Mouse (Mus musculus) frontal cortex, postnatal 25 days (tissue): Measurements from ENCODE around the gene Glis3.

ENCODE experiments used
- DNase-seq, 2 experiments: peaks; one replicate each; pipeline ENCODE4 v3.0.0; 2022; ENCODE audit warnings: low spot score in 2 of 2

The Glis3 gene

DNA sequence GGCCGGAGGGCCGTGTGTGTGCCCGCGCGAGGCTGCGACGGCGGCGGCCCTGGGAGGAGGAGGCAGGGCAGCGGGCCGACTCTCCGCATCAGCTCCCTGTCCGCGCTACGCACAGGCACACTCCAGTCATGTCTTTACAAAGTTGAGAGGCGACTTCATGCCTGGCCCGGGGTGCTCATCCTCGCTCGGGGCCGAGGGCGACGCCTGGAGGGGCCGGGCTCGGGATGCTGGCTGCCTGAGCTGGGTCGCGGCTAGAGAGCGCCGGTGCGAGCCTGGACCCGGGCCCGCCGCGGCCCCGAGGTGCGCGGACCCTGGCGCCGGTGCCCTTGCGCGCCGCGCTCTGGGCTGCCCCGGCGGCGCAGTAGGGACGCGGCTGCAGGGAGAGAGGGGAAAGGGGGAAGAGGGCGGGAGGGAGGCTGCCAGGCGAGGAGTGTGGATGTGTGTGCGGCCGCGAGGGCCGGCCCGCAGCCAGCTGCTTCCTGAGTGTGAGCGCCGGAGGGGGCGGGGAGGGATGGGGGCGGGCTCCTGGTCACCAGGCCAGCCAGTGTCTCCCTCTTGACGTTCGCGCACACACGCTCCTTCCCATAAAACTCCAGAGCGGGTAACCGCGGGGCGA is at the start of gene Glis3:
Gene Glis3 (minus strand): TSS at position 302 of the 616 bp plus-strand sequence.
- DNase-seq, result no peak

DNA sequence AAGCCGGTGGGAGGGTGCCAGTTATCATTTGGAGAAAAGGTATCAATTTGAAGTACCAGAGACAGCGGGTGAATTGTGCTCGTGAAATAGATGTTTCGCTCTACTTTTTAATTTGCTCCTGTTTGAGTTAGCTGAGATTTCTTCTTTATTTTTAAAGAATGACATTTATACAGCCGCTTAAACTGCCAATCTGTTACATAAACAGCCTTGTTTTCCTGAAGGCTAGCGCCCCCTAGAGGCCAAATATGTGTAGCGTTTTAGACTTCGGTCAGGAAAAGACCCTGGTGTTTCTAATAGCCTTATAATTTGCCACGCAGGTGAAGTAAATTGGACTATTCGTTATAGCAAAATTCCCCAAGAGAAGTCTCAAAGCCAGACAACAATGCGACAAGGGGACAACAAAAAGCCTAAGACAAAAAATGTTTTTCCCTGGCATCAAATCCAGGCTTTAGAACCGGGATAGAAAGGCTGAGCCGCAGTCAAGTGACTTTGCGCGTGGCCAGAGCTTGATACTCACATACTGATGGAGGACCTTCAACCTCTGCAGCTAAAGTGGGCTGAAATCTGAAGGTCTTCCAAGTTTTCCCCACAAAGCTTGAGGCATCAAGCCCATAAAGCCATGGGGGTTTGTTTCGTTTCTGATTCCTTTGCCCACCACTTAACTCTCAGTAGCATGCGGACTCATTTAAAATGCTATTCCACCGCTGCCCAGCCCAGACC is 46.4 kb upstream of the Glis3 start:
- DNase-seq, result peak; percentile 41 to 75

DNA sequence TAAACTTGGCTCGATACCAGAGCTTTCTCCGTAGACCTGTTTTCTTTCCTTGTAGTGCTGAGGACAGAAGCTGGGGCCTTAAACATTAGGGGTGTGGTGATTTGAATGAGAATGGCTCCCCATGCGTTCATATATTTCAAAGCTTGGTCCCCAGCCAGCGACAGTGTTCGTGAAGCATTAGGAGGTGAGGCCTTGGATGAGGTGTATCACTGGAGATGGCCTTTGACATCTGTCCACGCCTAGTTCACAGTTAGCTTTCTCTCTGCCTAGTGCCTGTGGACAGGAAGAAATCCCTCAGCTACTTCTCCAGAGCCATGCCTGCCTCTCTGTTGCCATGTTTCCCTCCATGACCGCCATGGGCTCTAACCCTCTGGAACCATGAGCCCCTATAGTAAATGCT is 44.8 kb upstream of the Glis3 start:
- no peak for DNase-seq

DNA sequence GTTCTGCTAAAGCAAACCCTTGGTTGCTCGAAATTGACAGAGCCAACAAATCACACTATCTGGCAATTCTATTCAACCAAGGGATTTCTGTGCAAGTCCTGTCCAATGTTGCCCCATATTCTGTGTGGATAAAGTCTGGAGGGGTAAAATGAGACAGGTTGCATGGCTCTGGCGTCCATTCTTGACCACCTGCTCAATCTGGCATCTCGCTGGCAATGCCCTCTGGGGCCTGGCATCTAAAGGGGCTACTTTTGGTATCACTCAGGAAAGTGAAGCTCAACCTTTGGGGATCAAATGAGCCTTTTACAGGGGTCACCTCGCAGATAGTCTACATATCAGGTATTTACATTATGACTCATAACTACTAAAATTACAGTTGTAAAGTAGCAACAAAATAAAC is 42.7 kb upstream of the Glis3 start:
- DNase-seq, result no peak

DNA sequence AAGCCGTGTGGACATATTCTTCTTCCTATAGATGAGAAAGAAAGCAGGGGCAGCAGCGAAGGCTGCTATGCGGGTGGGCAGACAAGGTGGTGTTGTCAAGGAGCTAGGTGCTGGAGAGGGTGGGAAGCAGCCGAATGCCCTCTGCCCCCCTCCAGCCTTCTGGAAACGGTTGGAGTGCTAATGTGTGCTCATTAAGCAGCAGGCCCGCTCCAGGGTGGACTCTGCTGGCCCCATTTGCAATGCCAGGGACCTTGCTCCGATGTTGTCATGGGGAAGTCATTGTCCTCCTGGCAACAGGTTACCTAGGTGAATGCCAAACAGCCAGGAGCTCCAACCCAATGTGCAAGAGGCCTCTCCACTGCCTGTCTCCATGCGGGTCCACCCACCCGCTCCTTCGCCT is 42.0 kb upstream of the Glis3 start:
- DNase-seq, result no peak

DNA sequence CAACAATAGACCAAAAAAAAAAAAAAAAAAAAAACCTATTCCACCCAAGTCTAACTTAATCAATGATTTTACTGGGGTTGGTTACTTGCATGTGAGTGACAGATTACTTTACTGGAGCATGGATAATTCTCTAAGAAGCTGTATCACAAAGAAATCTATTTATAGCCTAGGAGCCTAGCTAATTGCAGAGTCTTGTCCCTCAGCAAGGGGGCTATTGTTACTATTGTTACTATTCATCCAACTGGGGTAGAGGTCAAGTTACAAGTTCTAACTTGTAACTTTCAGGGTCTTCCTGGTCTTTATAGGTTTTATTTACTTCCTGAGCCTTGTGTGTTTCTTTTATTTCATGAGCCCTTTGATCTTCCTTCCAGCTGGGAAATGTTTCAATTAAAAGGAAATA is 40.1 kb upstream of the Glis3 start:
- no peak for DNase-seq

DNA sequence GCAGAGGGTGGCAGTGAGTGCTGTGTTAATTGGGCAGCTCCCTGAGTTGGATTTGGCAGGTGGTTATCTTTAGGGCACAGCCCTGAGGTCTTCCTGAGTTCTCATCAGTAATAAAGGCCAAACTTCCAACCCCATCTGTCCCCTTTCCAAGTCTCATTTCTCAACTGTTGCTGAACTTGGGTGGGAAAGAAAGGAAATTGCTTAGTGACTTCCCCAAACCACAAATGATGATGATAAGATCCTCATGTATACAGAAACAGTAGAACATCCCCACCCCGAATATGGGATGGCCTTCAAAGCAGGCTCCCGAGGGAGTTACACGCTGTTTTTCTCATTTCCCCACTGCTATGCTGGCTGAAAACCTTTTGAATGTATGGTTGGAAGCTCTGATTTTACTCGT is 34.8 kb upstream of the Glis3 start:
- DNase-seq, result no peak

DNA sequence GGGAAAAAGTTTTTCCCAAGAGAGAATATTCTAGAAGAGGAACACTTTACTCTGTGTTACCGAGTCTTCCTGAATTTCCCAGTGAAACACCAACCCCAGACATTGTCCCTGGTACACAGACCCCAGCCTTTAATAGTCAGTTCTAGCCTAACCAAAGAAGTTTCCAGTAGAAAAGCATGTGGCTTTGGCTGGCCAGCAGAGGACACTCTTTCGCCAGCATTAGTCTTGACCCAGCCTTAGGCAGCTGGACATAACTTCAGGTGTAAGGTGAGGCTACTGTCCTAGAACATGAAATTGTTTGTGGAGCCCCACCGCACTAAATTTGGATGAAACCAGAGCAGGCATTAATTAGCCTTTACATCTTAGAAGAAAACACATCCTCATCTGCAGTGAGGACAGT is 17.8 kb upstream of the Glis3 start:
- no peak for DNase-seq

DNA sequence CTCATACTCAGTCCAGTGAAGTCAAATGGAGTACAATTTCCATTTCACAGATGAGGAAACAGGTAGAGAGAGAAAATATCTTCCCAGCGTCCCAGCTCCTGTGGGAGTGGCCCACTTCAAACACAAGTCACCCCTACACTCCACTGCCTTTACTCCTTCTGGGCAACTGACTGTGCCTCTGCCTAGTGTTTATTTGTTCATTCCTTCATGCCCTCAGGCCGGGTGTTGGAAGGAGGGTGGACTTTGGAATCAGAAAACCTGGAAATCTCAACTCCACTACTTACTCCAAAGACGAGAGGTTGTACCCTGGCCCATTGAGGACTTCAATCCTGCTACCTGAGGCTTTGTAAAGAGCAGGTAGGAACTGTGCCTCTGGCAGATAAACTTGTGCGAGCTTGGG is 6.5 kb upstream of the Glis3 start:
- no peak for DNase-seq

DNA sequence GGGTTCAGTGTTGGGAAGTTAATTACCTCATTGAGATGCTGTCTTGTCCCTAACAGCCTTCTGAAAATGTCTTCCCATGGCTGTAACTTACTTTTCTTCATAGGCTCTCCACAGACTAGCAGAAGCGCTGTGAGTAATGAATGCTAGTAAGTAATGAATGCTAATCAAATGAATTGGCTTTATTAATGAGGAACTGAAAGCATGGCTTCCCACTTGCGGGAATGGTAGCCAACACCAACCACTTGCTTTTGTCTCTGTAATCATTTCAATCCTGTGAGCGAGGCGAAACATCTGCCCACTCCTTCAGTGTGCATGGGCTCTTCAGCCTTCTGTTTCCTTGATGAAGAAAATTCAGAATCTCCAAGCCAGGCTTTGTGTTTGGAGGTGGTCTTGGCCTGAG is 5.6 kb upstream of the Glis3 start:
- DNase-seq, result no peak

DNA sequence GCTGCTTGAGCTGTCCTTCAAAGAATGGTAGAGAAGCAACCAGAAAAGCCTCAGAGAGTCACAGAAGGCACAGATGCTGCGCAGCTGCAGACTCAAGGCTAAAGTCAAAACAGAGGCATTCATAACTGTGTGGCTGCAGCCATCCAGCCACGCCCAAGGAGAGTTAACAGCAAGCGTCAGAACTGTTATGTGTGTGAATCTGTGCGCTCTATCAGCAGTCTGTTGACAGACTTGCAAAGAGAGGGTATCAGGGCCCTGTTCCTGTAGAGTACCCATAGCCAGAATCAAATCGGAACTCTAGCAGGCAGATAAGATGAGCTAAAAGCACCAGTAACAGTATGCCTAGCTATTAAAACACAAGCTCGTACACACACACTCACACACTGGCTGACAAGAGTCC is 4.5 kb upstream of the Glis3 start:
- no peak for DNase-seq

DNA sequence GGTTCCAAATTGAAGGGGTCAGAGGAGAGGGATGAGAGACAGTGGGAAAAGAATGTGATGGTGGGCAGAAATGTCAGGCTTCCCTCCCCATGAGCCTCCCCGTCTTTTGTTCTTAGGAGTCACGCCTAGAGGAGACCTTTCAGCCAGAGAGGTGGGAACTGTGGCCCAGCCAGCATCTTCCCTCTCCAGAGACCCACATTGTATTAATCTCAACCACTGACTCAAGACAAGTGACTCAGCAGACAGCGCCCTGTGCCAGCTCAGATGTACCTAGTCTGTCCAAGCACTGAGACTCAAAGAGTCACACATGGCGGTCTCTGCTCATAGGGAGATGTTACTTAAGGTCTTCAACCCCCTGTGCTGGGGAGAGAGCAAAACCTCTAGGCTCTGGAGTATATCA is 3.5 kb upstream of the Glis3 start:
- DNase-seq, result no peak

DNA sequence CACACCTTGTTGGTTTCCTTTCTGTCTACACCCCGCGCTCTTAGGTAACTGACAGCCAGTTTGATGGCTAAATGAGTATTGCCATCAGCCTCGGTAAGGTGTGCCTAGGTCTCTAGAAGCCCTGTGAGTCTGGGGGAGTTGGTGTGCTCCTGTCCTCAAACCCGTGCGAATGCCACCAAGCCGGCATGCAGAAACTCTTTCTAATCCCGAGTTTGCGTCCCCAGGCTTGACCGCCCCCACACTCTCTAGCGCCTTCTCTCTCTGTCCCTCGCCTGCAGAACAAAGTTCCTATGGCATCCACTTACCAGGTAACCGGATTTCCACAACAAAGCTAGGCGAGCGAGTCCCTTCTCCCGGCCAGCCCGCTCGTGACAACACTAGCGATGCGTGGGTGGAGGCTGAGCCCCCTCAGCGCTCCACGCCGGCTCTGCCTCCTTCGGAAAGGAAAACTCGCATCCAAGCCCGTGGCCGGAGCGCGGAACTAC is 544 bp downstream of the Glis3 start:
- no peak for DNase-seq

DNA sequence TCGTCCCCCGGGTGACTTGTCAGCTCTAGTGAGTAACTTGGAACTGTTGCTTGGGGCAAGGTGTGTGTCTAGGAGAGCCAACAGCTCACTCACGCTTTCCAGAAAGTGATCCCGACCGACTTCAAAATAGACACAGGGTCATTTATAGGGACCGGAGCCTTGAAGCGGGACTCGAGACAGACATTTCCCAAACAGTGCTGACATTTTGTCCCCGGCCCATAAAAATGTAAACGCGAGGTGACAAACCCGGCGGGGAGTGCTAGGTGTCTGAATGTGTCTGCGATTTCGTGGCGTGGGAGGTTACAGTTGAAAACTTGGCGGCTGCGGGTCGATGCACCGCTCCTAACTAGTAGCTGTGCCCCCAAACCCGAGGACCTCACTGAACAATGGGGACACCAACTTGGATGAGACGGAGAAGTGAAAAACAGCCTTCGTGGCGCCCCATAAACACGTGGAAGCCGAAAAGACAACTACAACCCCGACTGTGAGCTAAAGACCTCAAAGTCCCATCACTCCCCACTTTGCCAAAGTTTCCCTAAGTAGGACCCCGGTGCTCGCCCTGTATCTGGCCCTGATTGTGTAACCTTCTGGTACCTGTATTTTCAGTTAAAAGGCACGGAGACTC is 1.1 kb downstream of the Glis3 start:
- no peak for DNase-seq

DNA sequence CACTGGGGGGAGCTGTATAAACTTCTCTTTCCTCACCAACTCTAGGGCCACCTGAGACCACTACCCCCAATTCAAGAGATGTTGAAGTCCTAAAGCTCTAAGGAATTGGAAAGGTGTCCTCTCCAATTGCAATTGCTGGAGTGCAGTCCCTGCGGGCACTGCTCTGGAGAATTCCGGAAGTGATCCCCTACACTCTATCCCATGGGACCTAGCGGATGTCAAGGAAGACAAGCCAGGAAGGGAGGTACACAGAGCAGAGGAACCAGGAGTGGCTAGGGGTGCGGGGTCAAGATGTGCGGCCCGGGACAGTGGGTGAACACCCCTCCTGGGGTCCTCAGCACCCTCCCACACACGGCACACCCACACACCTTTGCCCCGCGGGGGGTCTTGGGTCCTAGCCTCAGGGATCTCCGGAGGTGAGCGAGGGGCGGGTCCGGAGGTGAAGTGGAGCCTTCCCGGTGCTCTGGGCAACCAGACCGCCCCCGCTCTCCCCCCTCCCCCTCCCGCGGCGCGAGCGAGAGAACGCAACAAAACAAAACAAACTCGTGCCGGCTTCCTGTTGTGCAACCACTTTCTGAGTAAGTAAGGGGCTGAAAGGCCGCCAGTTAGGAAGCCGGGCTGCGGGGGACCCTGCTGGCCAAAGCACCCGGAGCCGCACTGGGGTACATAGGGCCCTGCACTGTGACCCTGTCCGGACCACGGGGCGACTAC is 2.0 kb downstream of the Glis3 start:
- no peak for DNase-seq

DNA sequence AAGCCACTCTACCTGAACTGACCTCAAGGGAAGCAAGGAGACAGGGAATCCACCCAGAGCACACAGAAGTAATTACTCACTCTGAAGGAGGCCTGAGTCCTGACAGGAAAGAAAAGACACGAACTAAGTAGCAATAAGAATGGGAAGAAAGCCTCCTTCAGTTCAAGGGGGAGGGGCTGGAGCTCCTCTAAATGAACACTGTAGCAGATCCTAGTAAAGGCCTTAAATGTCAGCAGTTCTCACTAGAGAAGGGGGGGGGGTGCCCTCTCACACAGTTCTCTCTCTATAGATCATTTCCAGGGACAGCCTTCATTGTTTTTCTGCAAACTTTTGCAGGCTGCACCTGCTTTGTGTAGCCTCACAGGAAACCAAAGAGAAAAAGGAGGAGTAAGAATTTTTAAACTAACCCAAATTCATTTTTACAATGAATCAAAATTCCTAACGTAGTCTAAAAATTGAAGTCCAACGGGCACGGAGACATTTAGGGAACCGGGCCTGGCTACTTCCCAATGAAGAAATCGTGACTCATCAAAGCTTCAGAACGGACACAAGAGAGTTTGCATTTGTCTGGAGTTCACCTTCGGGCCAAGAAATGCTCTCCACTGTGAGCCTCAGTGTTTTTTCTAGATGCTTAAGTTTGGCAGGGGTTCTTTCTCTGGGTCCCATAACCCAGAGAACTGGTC is 2.7 kb downstream of the Glis3 start:
- no peak for DNase-seq

DNA sequence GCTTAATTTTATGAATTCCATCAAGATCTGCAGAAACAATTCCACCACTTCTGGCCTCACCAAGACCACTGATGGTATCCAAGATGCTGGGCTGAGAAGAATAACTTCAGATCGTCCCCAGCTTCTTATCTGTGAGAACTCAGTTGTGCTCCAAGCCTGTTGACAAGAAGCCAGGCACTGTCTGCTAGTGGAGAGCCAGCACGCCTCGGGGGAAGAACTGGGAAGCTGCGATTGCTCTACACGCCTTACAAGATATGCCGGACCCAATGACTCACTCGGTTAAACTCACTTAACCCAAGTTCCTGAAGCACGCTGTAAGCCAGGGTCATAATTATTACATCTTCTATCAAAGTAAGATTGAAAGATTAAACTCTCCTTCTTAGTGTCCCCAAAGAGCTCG is 16.1 kb downstream of the Glis3 start:
- no peak for DNase-seq

DNA sequence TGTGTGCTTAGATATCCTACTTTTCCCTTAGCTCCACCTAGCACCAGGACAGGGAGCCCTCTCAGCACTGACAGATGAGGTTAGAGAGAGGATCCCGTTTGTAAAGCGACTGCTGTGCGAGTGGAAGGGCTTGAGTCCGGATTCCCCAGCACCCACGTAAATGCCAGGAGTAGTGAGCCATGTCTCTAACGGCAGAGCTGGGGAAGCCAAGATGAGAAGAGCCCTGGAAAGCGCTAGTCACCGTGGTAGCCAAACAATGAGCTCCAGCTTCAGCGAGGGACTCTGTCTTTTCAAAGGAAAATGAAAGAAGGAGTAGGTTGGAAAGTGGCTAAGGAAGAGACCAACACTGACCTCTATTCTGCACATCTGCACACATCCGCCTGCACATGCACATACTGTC is 16.7 kb downstream of the Glis3 start:
- DNase-seq, result no peak

DNA sequence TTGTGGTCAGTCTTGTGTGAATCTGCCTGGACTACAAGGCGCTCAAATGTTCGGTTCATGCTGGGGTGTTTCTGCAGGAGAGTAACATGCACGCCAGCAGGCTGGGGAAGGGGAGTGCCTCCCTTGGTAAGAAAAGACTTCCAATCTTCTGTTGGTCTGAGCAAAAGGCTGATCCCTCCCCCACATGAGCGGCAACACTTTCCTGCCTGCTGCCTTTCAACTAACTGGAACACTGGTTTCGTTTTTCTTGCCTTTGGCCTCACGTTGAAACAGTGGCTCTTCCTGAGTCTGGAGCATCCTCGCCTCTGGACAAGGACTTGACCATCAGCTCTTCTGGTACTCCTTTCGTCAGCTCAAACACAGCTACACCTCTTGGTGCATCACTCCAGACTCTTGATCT is 17.4 kb downstream of the Glis3 start:
- DNase-seq, result no peak

DNA sequence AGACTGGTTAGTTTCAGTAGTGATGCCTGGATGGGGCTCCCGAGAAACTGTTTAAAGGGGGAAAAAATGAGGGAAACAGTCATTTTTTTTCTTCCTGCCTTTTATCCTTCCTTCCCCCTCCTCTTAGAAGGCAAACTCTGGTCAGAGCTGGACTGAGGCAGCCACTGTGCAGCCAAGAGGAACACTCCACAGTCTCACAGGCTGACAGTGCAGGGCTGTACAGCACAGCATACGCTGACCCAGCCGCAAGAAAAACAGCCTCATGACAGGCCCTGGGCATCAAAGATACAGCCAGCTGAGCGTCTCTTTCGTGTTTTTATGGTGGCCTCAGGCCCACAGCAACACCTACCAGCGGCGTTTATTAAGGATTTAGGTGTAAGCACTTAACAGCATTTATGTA is 19.0 kb downstream of the Glis3 start:
- DNase-seq, result no peak

DNA sequence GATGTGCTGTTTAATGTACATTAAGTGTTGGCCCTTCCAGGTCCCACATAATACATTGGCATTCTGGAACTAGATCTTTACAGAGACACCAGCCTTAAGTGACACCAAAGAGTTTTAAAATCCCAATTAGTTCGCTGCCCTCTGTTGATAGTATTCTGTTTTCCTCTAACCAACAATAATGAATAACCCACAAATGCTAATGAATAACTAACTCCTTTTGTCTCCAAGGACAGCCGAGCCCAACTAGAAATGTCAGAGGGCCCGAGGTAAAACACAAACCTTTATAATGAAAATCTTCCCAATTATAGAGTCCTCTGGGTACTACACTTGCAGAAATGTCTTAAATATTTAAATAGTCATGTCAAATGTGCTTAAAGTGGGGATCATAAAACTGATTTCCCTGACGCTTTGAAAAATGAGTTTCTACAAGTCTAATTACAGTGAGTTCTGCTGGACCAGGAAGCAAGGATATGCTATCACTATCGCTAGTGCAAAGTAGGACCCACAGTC is 22.1 kb downstream of the Glis3 start:
- DNase-seq, result no peak

DNA sequence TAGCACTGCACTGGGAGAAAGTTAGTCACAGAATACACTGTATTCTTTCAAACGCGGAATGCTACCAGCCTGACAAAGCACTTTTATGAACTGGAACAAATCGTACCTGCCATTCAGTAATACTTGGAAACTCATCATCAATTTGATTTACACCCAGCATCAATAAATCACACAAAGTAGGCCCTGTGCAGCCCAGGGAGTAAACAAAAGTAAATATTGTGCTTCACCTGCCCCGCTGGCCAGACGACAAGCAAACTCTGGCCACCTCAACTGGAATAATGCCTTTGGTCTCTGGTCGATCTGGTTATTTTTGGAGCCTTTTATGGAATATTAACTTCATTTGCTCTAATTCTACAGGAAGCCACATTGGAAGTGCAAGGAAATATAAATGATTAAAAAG is 23.0 kb downstream of the Glis3 start:
- DNase-seq, result no peak
